21 mouse cellular contexts compared by ENCODE assay signal in the genomic region with DNA sequence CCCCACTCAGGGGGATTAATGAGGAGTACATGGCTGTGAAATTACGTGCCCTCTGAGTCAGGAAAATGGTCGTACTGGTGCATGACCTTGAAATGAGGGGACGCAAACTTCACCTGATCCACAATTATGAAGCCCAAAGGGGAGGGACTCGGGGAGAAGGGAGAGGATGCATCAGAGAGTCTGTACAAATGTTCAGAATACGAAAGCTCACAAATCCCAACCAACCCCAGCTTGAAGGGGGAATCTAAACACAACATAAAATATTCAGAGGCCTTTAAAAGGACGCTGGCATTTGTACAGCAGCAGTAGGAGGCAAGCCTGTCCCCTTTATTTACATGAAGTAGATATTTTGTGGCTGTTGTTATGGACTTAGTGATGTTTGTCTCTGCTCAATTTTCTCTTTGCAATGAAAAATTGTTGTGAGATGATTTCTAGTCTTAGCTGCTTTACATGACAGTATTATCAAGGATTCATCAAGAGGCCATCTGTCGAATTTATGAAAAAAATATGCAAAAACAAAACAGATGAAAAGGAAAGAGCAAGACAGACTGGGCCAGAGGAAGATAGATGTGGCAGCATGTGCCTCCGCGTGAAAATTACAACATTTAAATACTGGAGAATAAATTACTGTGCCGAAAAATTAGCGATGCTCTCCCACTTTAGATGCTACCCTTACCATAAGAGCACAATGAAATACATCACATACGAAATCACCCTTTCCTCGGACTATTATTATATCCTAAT.
DNase-seq lines count a peak whose midpoint lies in the region; ATAC-seq and TF ChIP-seq lines count a peak whose summit lies in the region.
"Had no signal": no experiment of that assay in that cellular context is flagged by ENCODE, and none has a peak within 500 bp of the region (broad histone marks: within the 10 kb centered on the region; RNA-seq: fewer than 3 reads in every experiment).

No protein-coding gene starts in this region.

- no peak overlapping the region for H3K4me2 ChIP-seq in hindbrain, embryonic 13.5 days
- no peak overlapping the region for H3K4me2 ChIP-seq in hindbrain, embryonic 16.5 days (ENCODE audit: low read length)
- H3K4me2 ChIP-seq: kidney, embryonic 15.5 days; limb, embryonic 12.5 days; liver, embryonic 11.5 days had no signal

- no peaks in the 10 kb centered on the region for H3K9me3 ChIP-seq in hindbrain, embryonic 13.5 days
- H3K9me3 ChIP-seq in hindbrain, embryonic 16.5 days (ENCODE audit: control insufficient read depth, low read length) = no peaks in the 10 kb centered on the region
- H3K9me3 ChIP-seq: kidney, embryonic 15.5 days; limb, embryonic 12.5 days; midbrain, embryonic 10.5 days had no signal

- H3K4me3 ChIP-seq in hindbrain, embryonic 13.5 days = no peak overlapping the region
- no peak overlapping the region for H3K4me3 ChIP-seq in hindbrain, embryonic 16.5 days (ENCODE audit: low read length)
- no peak overlapping the region for H3K4me3 ChIP-seq in layer of hippocampus, adult 2 months
- H3K4me3 ChIP-seq: kidney, embryonic 15.5 days; limb, embryonic 12.5 days; midbrain, embryonic 10.5 days had no signal

- no peak for TF ChIP-seq CTCF in layer of hippocampus, adult 2 months (conservative IDR thresholded peaks at IDR 0.05)

- H3K27me3 ChIP-seq in hindbrain, embryonic 13.5 days = no peaks in the 10 kb centered on the region
- no peaks in the 10 kb centered on the region for H3K27me3 ChIP-seq in hindbrain, embryonic 16.5 days (replicated peaks; ENCODE audit: control insufficient read depth, insufficient read depth, low read length)
- H3K27me3 ChIP-seq: kidney, embryonic 15.5 days; limb, embryonic 12.5 days had no signal

- peaks cover 19% of the 10 kb centered on the region; the same call in 1 of the 2 replicates for H3K4me1 ChIP-seq in hindbrain, embryonic 13.5 days (replicated peaks)
- no peaks in the 10 kb centered on the region for H3K4me1 ChIP-seq in hindbrain, embryonic 16.5 days (ENCODE audit: control insufficient read depth, insufficient read depth, low read depth, low read length)
- H3K4me1 ChIP-seq: kidney, embryonic 15.5 days; limb, embryonic 12.5 days; midbrain, embryonic 10.5 days had no signal

- ATAC-seq in hindbrain, embryonic 13.5 days (ENCODE audit: low FRiP score) = no peak
- ATAC-seq in hindbrain, embryonic 16.5 days = no peak
- ATAC-seq: CD4-positive, CD25-positive, alpha-beta regulatory T cell, adult 4 months; liver, postnatal 0 days; lung, postnatal 0 days had no signal

- peak; percentile 12 to 21 for DNase-seq in cerebellum, postnatal 10 days
- no peak for DNase-seq in cerebellum, adult 11-12 months
- DNase-seq in brain, adult 2 months (ENCODE audit: low read depth, low spot score) = peak; percentile 32
- DNase-seq in layer of hippocampus, adult 2 months (ENCODE audit: low spot score in 2 of 2) = peak; percentile 22 to 69
- no peak for DNase-seq in lung, postnatal 10 days
- DNase-seq: adrenal gland, postnatal 36 days; cerebellum, adult 2 months; gastrocnemius, postnatal 36 days; kidney, adult 11 months; kidney, postnatal 36 days; liver, postnatal 0 days; thymus, adult 18-20 months; thymus, postnatal 36 days had no signal

- H3K36me3 ChIP-seq in hindbrain, embryonic 13.5 days = no peaks in the 10 kb centered on the region
- no peaks in the 10 kb centered on the region for H3K36me3 ChIP-seq in hindbrain, embryonic 16.5 days (ENCODE audit: control insufficient read depth, insufficient read depth, low read length)
- H3K36me3 ChIP-seq: kidney, embryonic 15.5 days; limb, embryonic 12.5 days; midbrain, embryonic 10.5 days had no signal

- WGBS in hindbrain, embryonic 13.5 days = 63% methylated on average over 13 of the region's 13 CpGs
- WGBS in hindbrain, embryonic 16.5 days = 56% methylated on average over 13 of the region's 13 CpGs

- H3K9ac ChIP-seq in hindbrain, embryonic 13.5 days = no peak overlapping the region
- no peak overlapping the region for H3K9ac ChIP-seq in hindbrain, embryonic 16.5 days (ENCODE audit: low read depth, low read length)
- H3K9ac ChIP-seq: kidney, embryonic 15.5 days; limb, embryonic 12.5 days; liver, postnatal 0 days had no signal

- H3K27ac ChIP-seq in hindbrain, embryonic 13.5 days = peak overlapping the region; percentile 26; the same call in 1 of the 2 replicates
- H3K27ac ChIP-seq in hindbrain, embryonic 16.5 days (ENCODE audit: low read depth, low read length) = no peak overlapping the region
- peak overlapping the region; percentile 88 for H3K27ac ChIP-seq in layer of hippocampus, adult 2 months
- H3K27ac ChIP-seq: kidney, embryonic 15.5 days; limb, embryonic 12.5 days; midbrain, embryonic 10.5 days had no signal

Comparison
In these comparisons a context has a peak if more than half of its experiments do, and no peak if none do; other contexts are left out.
1. DNase-seq: peak in cerebellum, postnatal 10 days (2 of 2), brain, adult 2 months (single experiment) and layer of hippocampus, adult 2 months (2 of 2); none in cerebellum, adult 11-12 months (single experiment) and lung, postnatal 10 days (single experiment).